Mouse (Mus musculus) forebrain, embryonic 14.5 days (tissue): Measurements from ENCODE around the gene Gp9. TPM values are rescaled to one million over a fixed set of nuclear protein-coding genes. Genes with fewer than 3 reads are reported as not detected.

ENCODE experiments used
- ATAC-seq: fragments of 200-750 bp; cut with Nextera tagmentation; 2 replicates; pipeline ENCODE4 v1.8.0; 2017; ENCODE audit warnings: mild to moderate bottlenecking, moderate library complexity
- DNase-seq: peaks from one replicate; pipeline ENCODE4 v3.0.0-alpha.2; 2015; ENCODE audit warnings: low spot score
- H3K27ac ChIP-seq: fragments of 300-500 bp; sonication (generic); 2 replicates; pipeline ENCODE4 v1.5.1; 2014; ENCODE audit warnings: low read depth, mild to moderate bottlenecking, control low read depth, low read length, moderate library complexity
- H3K27me3 ChIP-seq: fragments of 300-500 bp; sonication (generic); replicated peaks from 2 replicates; pipeline ENCODE4 v1.6.1; 2014; ENCODE audit warnings: low read length, control low read depth, mixed read lengths; ENCODE audit not compliant: control insufficient read depth, insufficient read depth
- H3K36me3 ChIP-seq: fragments of 300-500 bp; sonication (generic); 2 replicates; pipeline ENCODE4 v1.6.1; 2014; ENCODE audit warnings: low read length, control low read depth; ENCODE audit not compliant: control insufficient read depth, insufficient read depth
- H3K4me1 ChIP-seq: fragments of 300-500 bp; sonication (generic); 2 replicates; pipeline ENCODE4 v1.6.1; 2014; ENCODE audit warnings: antibody characterized with exemption, low read length, control low read depth; ENCODE audit not compliant: control insufficient read depth, insufficient read depth
- H3K4me2 ChIP-seq: fragments of 300-500 bp; sonication (generic); 2 replicates; pipeline ENCODE4 v1.6.1; 2014; ENCODE audit warnings: mild to moderate bottlenecking, control low read depth, low read length
- H3K4me3 ChIP-seq: fragments of 300-500 bp; sonication (generic); 2 replicates; pipeline ENCODE4 v1.5.1; 2014; ENCODE audit warnings: low read depth, low read length, control low read depth
- H3K9ac ChIP-seq: fragments of 300-500 bp; sonication (generic); 2 replicates; pipeline ENCODE4 v1.6.1; 2014; ENCODE audit warnings: mild to moderate bottlenecking, low read length, control low read depth, moderate library complexity
- H3K9me3 ChIP-seq: fragments of 300-500 bp; sonication (generic); replicated peaks from 2 replicates; pipeline ENCODE4 v1.6.1; 2016; ENCODE audit warnings: low read length, control low read depth, mixed read lengths; ENCODE audit not compliant: control insufficient read depth
- WGBS: fragments of 180-500 bp; shearing (Covaris S2); extraction: QIAGEN DNeasy Blood & Tissue Kit; methylation state at CpG from one replicate; pipeline ENCODE4 v1.1.7; 2014; 5-methylcytosine and 5-hydroxymethylcytosine counted together
- polyA plus RNA-seq: library from polyadenylated mRNA; unstranded; fragments of >200 nt; fragmentation: Nextera tagmentation; extraction: Ambion mirVana; gene quantifications from 2 replicates; pipeline ENCODE4 v1.2.1, GENCODE M21; 2014

The Gp9 gene
- polyA plus RNA-seq, 1 experiment from 2014 or later: 0.47 TPM

GRCm38 (mm10) chr6:87820366-87820765, 42.5 kb downstream of the Gp9 start:
- Histone ChIP-seq H3K4me3 (no peak overlapping the region), H3K4me1 (no peaks in the 10 kb centered on the region), H3K9ac (no peak overlapping the region), H3K27ac (no peak overlapping the region), H3K9me3 (no peaks in the 10 kb centered on the region), H3K36me3 (peaks cover 100% of the 10 kb centered on the region), H3K4me2 (no peak overlapping the region), H3K27me3 (no peaks in the 10 kb centered on the region)
- no peak for DNase-seq
- 98% methylated on average over 2 of the region's 2 CpGs for WGBS
- no peak for ATAC-seq

Other genes with a start within 250 kb of the Gp9 start
- gene Arhgap25, start 244.8 kb upstream of the Gp9 start, polyA plus RNA-seq: 1.2 and 2.2 TPM in 2 replicates
- 3.1 and 3.2 TPM in 2 replicates for gene Prokr1, start 187.3 kb upstream of the Gp9 start, polyA plus RNA-seq
- gene Aplf, start 105.9 kb upstream of the Gp9 start, polyA plus RNA-seq: 14.9 and 15.4 TPM in 2 replicates
- gene Efcc1, start 47.2 kb upstream of the Gp9 start, polyA plus RNA-seq: 0.89 and 2.0 TPM in 2 replicates
- 3.8 and 4.9 TPM in 2 replicates for gene Rab43, start 34.1 kb downstream of the Gp9 start, polyA plus RNA-seq
- gene Gm45140, start 57.7 kb downstream of the Gp9 start, polyA plus RNA-seq: 1.2 and 2.4 TPM in 2 replicates
- gene Isy1, start 60.7 kb downstream of the Gp9 start, polyA plus RNA-seq: 34.1 and 37.8 TPM in 2 replicates
- 808 and 818 TPM in 2 replicates for gene Cnbp, start 73.0 kb downstream of the Gp9 start, polyA plus RNA-seq
- 148 and 158 TPM in 2 replicates for gene Copg1, start 109.7 kb downstream of the Gp9 start, polyA plus RNA-seq
- 56.0 and 58.2 TPM in 2 replicates for gene Hmces, start 135.9 kb downstream of the Gp9 start, polyA plus RNA-seq
- 20.5 and 27.0 TPM in 2 replicates for gene H1fx, start 203.6 kb downstream of the Gp9 start, polyA plus RNA-seq